Mouse (Mus musculus): ENCODE results near the gene Gp2. TPM values are rescaled to one million over a fixed set of nuclear protein-coding genes. Genes with fewer than 3 reads are reported as not detected.
A peak's percentile ranks its signal among the peaks of the same experiment; 100 is the strongest.

Gp2 gene
- polyA plus RNA-seq, 1 experiment from 2014 or later, result not detected

DNA sequence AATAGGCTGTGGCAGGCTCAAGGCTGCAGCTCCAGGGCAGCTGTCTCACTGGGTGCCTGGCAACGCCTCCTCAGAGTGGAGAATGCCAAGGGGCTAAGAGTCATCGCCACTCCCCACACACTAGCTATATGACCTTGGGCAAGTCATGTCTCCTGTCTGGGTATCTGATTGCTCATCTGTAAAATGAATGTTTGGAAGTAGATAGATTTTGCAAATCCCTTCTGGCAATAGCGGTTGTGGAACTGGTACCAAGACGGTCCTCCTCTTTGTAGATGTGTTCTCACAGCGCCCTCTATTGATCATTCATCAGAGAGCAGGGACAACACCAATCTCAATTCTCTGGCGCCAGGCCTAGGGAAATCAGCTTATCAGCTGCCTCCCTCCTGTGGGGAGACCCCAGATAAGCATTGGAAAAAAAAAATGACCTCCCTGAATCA is 31.9 kb downstream of the Gp2 start:
- WGBS, result 13% methylated on average over 6 of the region's 6 CpGs
- no peak overlapping the region for H3K4me2 ChIP-seq (ENCODE audit: low read length)
- no peak overlapping the region for H3K4me3 ChIP-seq (ENCODE audit: low read depth, low read length)
- no peak overlapping the region for H3K9ac ChIP-seq (ENCODE audit: low read length)
- ATAC-seq, result peak; percentile 90
- no peaks in the 10 kb centered on the region for H3K36me3 ChIP-seq (ENCODE audit: control insufficient read depth, insufficient read depth, low read length)
- H3K9me3 ChIP-seq (replicated peaks; ENCODE audit: control insufficient read depth, low read length), result no peaks in the 10 kb centered on the region
- H3K27ac ChIP-seq (ENCODE audit: low read depth, low read length), result no peak overlapping the region
- no peaks in the 10 kb centered on the region for H3K4me1 ChIP-seq (ENCODE audit: control insufficient read depth, insufficient read depth, low read length)
- DNase-seq (ENCODE audit: low spot score), result peak; percentile 92
- H3K27me3 ChIP-seq (replicated peaks; ENCODE audit: control insufficient read depth, insufficient read depth, low read length), result no peaks in the 10 kb centered on the region

DNA sequence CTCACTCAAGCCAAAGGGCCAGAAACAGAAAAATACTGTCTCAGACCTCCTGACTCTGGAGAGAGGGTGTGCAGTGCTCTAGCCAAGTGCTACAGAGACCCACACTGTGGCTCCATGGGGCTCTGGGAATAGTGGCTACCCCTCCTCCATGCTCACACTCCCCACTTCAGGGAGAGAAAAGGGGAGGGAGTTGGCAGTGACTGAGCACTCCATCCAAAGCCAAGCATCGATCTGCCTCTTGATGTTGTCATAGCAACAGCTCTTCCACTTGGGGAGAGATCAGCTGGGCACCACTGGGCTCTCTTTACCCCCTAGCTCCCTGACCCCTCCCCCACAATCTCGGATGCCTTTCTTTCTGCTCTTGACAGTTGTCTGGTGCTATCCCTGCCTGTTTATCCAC is 38.4 kb downstream of the Gp2 start:
- 11% methylated on average over 2 of the region's 2 CpGs for WGBS
- Histone ChIP-seq H3K4me3 (ENCODE audit: low read depth, low read length) (no peak overlapping the region), H3K27ac (ENCODE audit: low read depth, low read length) (no peak overlapping the region), H3K9me3 (replicated peaks; ENCODE audit: control insufficient read depth, low read length) (no peaks in the 10 kb centered on the region), H3K36me3 (ENCODE audit: control insufficient read depth, insufficient read depth, low read length) (no peaks in the 10 kb centered on the region), H3K4me1 (ENCODE audit: control insufficient read depth, insufficient read depth, low read length) (peaks cover 6% of the 10 kb centered on the region; the same call in 1 of the 2 replicates), H3K4me2 (ENCODE audit: low read length) (no peak overlapping the region), H3K9ac (ENCODE audit: low read length) (no peak overlapping the region), H3K27me3 (replicated peaks; ENCODE audit: control insufficient read depth, insufficient read depth, low read length) (no peaks in the 10 kb centered on the region)
- DNase-seq (ENCODE audit: low spot score) (peak; percentile 67), ATAC-seq (peak; percentile 77)

GRCm38 (mm10) chr7:119418523-119418922 is 40.6 kb downstream of the Gp2 start:
- WGBS, result 93% methylated on average over 1 of the region's 1 CpGs
- Histone ChIP-seq H3K27ac (ENCODE audit: low read depth, low read length) (no peak overlapping the region), H3K27me3 (replicated peaks; ENCODE audit: control insufficient read depth, insufficient read depth, low read length) (no peaks in the 10 kb centered on the region), H3K4me2 (ENCODE audit: low read length) (no peak overlapping the region), H3K9me3 (replicated peaks; ENCODE audit: control insufficient read depth, low read length) (no peaks in the 10 kb centered on the region), H3K4me1 (ENCODE audit: control insufficient read depth, insufficient read depth, low read length) (peaks cover 6% of the 10 kb centered on the region; the same call in 1 of the 2 replicates), H3K9ac (ENCODE audit: low read length) (no peak overlapping the region), H3K36me3 (ENCODE audit: control insufficient read depth, insufficient read depth, low read length) (no peaks in the 10 kb centered on the region), H3K4me3 (ENCODE audit: low read depth, low read length) (no peak overlapping the region)
- DNase-seq (ENCODE audit: low spot score) (no peak), ATAC-seq (no peak)

DNA sequence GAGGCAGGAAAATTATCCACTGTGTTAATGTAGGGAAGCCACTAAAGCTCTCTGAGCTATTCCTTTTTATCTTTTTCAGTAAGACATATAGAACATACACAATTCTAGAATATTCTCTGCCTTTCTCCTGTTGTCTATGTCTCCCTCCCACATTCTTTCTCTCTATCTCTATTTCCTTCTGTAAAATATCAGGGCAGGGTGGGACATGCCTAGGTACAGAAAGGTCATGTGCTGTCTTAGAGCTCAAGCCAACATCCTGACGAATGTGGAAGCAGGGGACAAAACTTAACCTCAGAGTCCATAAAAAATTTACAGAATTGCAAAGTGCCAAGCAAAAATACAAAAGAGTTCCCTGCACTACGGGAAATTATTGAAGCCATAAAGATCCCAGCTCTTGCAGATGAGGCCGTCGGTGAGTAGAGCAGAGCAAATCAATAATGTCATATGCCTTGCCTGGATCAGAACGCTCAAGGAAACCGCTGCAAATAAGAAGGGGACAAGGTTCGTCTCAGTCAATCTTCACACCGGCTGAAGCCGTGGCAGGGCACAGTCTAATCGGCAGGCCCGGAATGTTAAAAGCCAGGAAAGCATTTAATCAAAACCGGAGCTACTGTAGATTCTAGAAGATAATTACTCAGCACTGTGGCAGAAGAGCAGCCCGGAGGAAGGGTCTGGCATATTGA is 64.9 kb downstream of the Gp2 start:
- H3K4me3 ChIP-seq (ENCODE audit: low read depth, low read length), result no peak overlapping the region
- no peaks in the 10 kb centered on the region for H3K36me3 ChIP-seq (ENCODE audit: control insufficient read depth, insufficient read depth, low read length)

More for the DNA sequence above, 64.9 kb downstream of the Gp2 start:
- no peak for ATAC-seq
- Histone ChIP-seq H3K27me3 (replicated peaks; ENCODE audit: control insufficient read depth, insufficient read depth, low read length) (no peaks in the 10 kb centered on the region), H3K9ac (ENCODE audit: low read length) (no peak overlapping the region), H3K4me1 (ENCODE audit: control insufficient read depth, insufficient read depth, low read length) (no peaks in the 10 kb centered on the region), H3K4me2 (ENCODE audit: low read length) (no peak overlapping the region), H3K9me3 (replicated peaks; ENCODE audit: control insufficient read depth, low read length) (no peaks in the 10 kb centered on the region), H3K27ac (ENCODE audit: low read depth, low read length) (no peak overlapping the region)
- no peak for DNase-seq (ENCODE audit: low spot score)
- 88% methylated on average over 13 of the region's 13 CpGs for WGBS

Other genes with a start within 250 kb of the Gp2 start
- not detected in 2 replicates for gene Umod, start 20.0 kb upstream of the Gp2 start, polyA plus RNA-seq (2014; fragmentation: Nextera tagmentation; extraction: Ambion mirVana)
- not detected in 2 replicates for gene Acsm5, start 60.2 kb upstream of the Gp2 start, polyA plus RNA-seq (2014; fragmentation: Nextera tagmentation; extraction: Ambion mirVana)
- gene Pdilt, start 64.2 kb upstream of the Gp2 start, polyA plus RNA-seq (2014; fragmentation: Nextera tagmentation; extraction: Ambion mirVana), result 0.10 TPM in 1 of 2 replicates, not detected in the other
- gene Acsm2, start 95.1 kb upstream of the Gp2 start, polyA plus RNA-seq (2014; fragmentation: Nextera tagmentation; extraction: Ambion mirVana), result not detected in 2 replicates
- gene Acsm1, start 147.7 kb upstream of the Gp2 start, polyA plus RNA-seq (2014; fragmentation: Nextera tagmentation; extraction: Ambion mirVana), result not detected in 2 replicates
- not detected in 2 replicates for gene Acsm4, start 230.7 kb upstream of the Gp2 start, polyA plus RNA-seq (2014; fragmentation: Nextera tagmentation; extraction: Ambion mirVana)